Mouse (Mus musculus): ENCODE data around the gene Fastkd5.

DNA sequence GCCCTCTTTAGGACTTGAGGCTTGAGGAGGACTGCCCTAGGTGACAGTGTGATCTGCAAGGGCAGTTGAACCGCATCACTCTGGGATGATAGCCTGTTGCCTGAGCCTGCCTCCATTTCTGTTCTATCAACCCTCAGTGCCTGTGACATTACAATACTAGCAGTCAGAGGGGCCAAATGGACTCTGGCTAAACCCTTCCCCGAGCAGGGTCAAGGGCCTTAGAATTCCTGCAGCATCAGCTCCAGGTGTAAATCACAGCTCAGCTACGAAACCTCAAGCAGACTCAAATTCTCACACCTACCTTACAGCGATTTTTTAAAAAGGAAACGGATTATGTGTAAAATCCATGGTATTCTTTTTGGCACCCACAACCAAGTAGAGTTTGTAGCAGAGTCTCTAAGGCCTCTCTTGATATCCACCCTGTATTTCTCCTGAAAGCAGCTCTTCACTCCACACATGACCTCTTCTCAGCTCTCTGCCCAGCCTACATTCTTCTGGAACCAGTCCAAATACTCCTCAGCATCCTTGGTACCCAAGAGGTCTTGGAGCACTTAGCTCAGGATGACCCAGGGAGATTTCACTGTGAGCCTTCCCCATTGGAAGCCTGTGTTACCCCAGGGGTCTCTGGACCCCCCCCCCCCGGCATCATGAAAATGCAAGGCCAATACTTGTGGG, 11.7 kb upstream of the Fastkd5 start:
- no peak for TF ChIP-seq POLR2A (IDR thresholded peaks at IDR 0.05; ENCODE audit: low read depth, low read length)
- TF ChIP-seq CTCF (conservative IDR thresholded peaks at IDR 0.05; ENCODE audit: insufficient read depth, insufficient read length, low read depth, low read length) = no peak

All from kidney, adult 2 months (tissue).